Mouse (Mus musculus) liver, embryonic 14.5 days (tissue): ENCODE measurements around the gene Plpp3. TPM values are rescaled to one million over a fixed set of nuclear protein-coding genes. Genes with fewer than 3 reads are reported as not detected.

Experiments
- ATAC-seq: fragments of 200-750 bp; cut with Nextera tagmentation; 2 replicates; pipeline ENCODE4 v1.8.0; 2017; ENCODE audit warnings: moderate number of reproducible peaks, mild to moderate bottlenecking, moderate library complexity; ENCODE audit not compliant: insufficient read depth
- DNase-seq, 3 experiments: peaks; one replicate each; pipeline ENCODE4 v3.0.0-alpha.2; 2012 to 2013; ENCODE audit warnings: low read depth in 3 of 3, low spot score in 3 of 3
- H3K27ac ChIP-seq: fragments of 300-500 bp; sonication (generic); 2 replicates; pipeline ENCODE4 v1.5.1; 2014; ENCODE audit warnings: moderate library complexity, mild to moderate bottlenecking, control low read depth, inconsistent platforms
- H3K27me3 ChIP-seq: fragments of 300-500 bp; sonication (generic); 2 replicates; pipeline ENCODE4 v1.6.1; 2014; ENCODE audit warnings: mild to moderate bottlenecking, low read length, moderate library complexity; ENCODE audit not compliant: control insufficient read depth, insufficient read depth
- H3K36me3 ChIP-seq: fragments of 300-500 bp; sonication (generic); replicated peaks from 2 replicates; pipeline ENCODE4 v1.6.1; 2014; ENCODE audit warnings: low read depth; ENCODE audit not compliant: control insufficient read depth, insufficient read depth
- H3K4me1 ChIP-seq, 2 experiments: fragments of 200-500 bp in 1 of 2; fragments of 300-500 bp in 1 of 2; sonication (generic) in 1 of 2; replicated peaks; 2 replicates each; pipeline ENCODE4 v1.6.1; 2012 to 2014; ENCODE audit warnings: antibody characterized with exemption in 1 of 2, inconsistent platforms in 1 of 2, low read length in 1 of 2; ENCODE audit not compliant: control insufficient read depth in 2 of 2, insufficient read depth in 2 of 2
- H3K4me2 ChIP-seq: fragments of 300-500 bp; sonication (generic); 2 replicates; pipeline ENCODE4 v1.6.1; 2014; ENCODE audit warnings: low read depth, mild to moderate bottlenecking, control low read depth, moderate library complexity
- H3K4me3 ChIP-seq, 2 experiments: fragments of 200-500 bp in 1 of 2; fragments of 300-500 bp in 1 of 2; sonication (generic) in 1 of 2; 2 replicates each; pipeline ENCODE4 v1.5.1; 2012 to 2014; ENCODE audit warnings: low read depth in 2 of 2, low read length in 2 of 2, mild to moderate bottlenecking in 2 of 2, control low read depth in 1 of 2, inconsistent platforms in 1 of 2, moderate library complexity in 1 of 2; ENCODE audit not compliant: insufficient read depth in 1 of 2
- H3K9ac ChIP-seq: fragments of 300-500 bp; sonication (generic); replicated peaks from 2 replicates; pipeline ENCODE4 v1.6.1; 2014; ENCODE audit warnings: mild to moderate bottlenecking, control low read depth, moderate library complexity
- H3K9me3 ChIP-seq: fragments of 300-500 bp; sonication (generic); 2 replicates; pipeline ENCODE4 v1.6.1; 2016; ENCODE audit warnings: low read length, mixed read lengths; ENCODE audit not compliant: control insufficient read depth
- CTCF ChIP-seq: IDR thresholded peaks from 2 replicates; pipeline ENCODE4 v1.5.1; 2016; ENCODE audit warnings: antibody characterized with exemption, low read depth, control low read depth
- EP300 ChIP-seq: IDR thresholded peaks from 2 replicates; pipeline ENCODE4 v1.6.1; 2016; ENCODE audit warnings: antibody characterized with exemption, low read depth
- WGBS: fragments of 180-500 bp; shearing (Covaris S2); extraction: QIAGEN DNeasy Blood & Tissue Kit; methylation state at CpG from one replicate; pipeline ENCODE4 v1.1.7; 2014; ENCODE audit not compliant: insufficient replicate concordance; 5-methylcytosine and 5-hydroxymethylcytosine counted together
- polyA plus RNA-seq, 2 experiments: library from polyadenylated mRNA; depleted of rRNA in 1 of 2; stranded (reverse) in 1 of 2; unstranded in 1 of 2; fragments of >200 nt; fragmentation: Nextera tagmentation in 1 of 2; extraction: Ambion mirVana in 1 of 2; gene quantifications; 2 replicates each; pipeline versions ENCODE4 v1.2.1 to v1.2.3; 2012 to 2014

Plpp3 gene
- polyA plus RNA-seq, 2 experiments, result 5.7 to 7.0 TPM

GRCm38 (mm10) chr4:105187873-105188272, 30.7 kb downstream of the Plpp3 start:
- DNase-seq (no peak), ATAC-seq (no peak)
- TF ChIP-seq EP300 (no peak), CTCF (no peak)
- no peak overlapping the region for H3K9ac ChIP-seq
- WGBS, result 73% methylated on average over 7 of the region's 7 CpGs
- H3K9me3 ChIP-seq, result no peaks in the 10 kb centered on the region
- H3K27ac ChIP-seq, result no peak overlapping the region
- no peaks in the 10 kb centered on the region for H3K36me3 ChIP-seq
- H3K27me3 ChIP-seq, result no peaks in the 10 kb centered on the region
- H3K4me2 ChIP-seq, result no peak overlapping the region
- H3K4me1 ChIP-seq, result peaks cover 0 to 17% of the 10 kb centered on the region in 2 experiments; a peak in 2 of 4 replicates
- H3K4me3 ChIP-seq, result no peak overlapping the region

- Histone ChIP-seq H3K36me3 (no peaks in the 10 kb centered on the region), H3K4me3 (no peak overlapping the region), H3K4me1 (peaks cover 0 to 17% of the 10 kb centered on the region in 2 experiments; a peak in 2 of 4 replicates), H3K27me3 (no peaks in the 10 kb centered on the region), H3K9me3 (no peaks in the 10 kb centered on the region), H3K27ac (no peak overlapping the region), H3K4me2 (no peak overlapping the region), H3K9ac (no peak overlapping the region)
- 49% methylated on average over 7 of the region's 7 CpGs for WGBS
- DNase-seq (no peak), ATAC-seq (no peak)
- no peak for TF ChIP-seq EP300
- TF ChIP-seq CTCF, result no peak
Measured at GRCm38 (mm10) chr4:105188801-105189200, 31.7 kb downstream of the Plpp3 start.

DNA sequence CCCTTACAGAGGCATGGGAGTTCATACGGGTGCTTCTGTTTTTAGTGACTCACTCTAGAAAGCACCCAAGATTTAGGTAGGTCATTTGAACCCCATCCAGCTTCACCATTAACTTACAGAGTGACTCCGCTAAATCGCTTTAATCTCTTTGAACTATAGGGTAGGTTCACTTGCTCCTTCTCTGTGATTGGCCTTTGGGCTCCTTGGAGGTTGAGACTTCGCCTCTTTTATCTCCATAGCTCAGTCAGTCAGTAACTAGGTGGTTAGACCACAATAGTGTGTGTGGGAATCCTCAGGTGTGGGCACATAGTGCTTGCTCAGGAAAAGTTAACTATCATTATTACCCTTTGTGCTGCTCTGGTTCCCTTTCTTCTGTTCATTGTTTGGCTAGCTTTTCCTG, 33.7 kb downstream of the Plpp3 start:
- no peak for ATAC-seq
- Histone ChIP-seq H3K9me3 (no peaks in the 10 kb centered on the region), H3K27ac (no peak overlapping the region), H3K4me1 (peaks cover 0 to 17% of the 10 kb centered on the region in 2 experiments; a peak in 2 of 4 replicates), H3K27me3 (no peaks in the 10 kb centered on the region), H3K4me3 (no peak overlapping the region), H3K36me3 (no peaks in the 10 kb centered on the region), H3K4me2 (no peak overlapping the region), H3K9ac (no peak overlapping the region)
- DNase-seq, result no peak
- TF ChIP-seq CTCF, result no peak
- TF ChIP-seq EP300, result no peak
- WGBS, result 59% methylated on average over 4 of the region's 4 CpGs

DNA sequence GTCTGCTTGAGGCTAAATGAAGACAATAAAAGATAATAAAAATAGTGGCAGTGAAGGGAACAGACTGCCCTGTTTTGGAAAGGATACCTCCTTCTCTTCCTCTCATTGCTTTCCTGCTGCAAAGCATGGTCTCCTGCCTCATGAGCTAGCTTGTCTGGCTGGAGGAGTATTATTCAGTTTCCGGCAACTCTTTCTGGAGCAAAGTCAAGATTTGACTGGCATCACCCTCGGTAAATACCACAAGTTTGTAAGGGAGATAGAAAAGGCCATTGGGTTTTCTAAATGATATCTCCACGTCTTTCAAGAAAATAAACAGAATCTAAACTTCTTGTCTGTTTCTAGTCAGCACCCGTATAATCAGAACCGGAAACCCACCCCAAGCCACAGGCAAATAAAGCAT, 34.4 kb downstream of the Plpp3 start:
- DNase-seq (no peak), ATAC-seq (no peak)
- TF ChIP-seq EP300 (no peak), CTCF (no peak)
- no peaks in the 10 kb centered on the region for H3K9me3 ChIP-seq
- H3K4me1 ChIP-seq, result peaks cover 0 to 17% of the 10 kb centered on the region in 2 experiments; a peak in 2 of 4 replicates
- H3K27me3 ChIP-seq, result no peaks in the 10 kb centered on the region
- H3K9ac ChIP-seq, result no peak overlapping the region
- H3K36me3 ChIP-seq, result no peaks in the 10 kb centered on the region
- no peak overlapping the region for H3K4me2 ChIP-seq
- H3K27ac ChIP-seq, result no peak overlapping the region
- WGBS, result 64% methylated on average over 5 of the region's 5 CpGs
- no peak overlapping the region for H3K4me3 ChIP-seq

- DNase-seq (no peak), ATAC-seq (no peak)
- H3K9ac ChIP-seq, result no peak overlapping the region
- H3K36me3 ChIP-seq, result no peaks in the 10 kb centered on the region
- no peak overlapping the region for H3K4me2 ChIP-seq
- H3K27ac ChIP-seq, result no peak overlapping the region
- H3K4me1 ChIP-seq, result peaks cover 0 to 14% of the 10 kb centered on the region in 2 experiments; a peak in 2 of 4 replicates
- WGBS, result 33% methylated on average over 5 of the region's 5 CpGs
- TF ChIP-seq EP300 (no peak), CTCF (no peak)
- H3K4me3 ChIP-seq, result no peak overlapping the region
- H3K27me3 ChIP-seq, result no peaks in the 10 kb centered on the region
- H3K9me3 ChIP-seq, result no peaks in the 10 kb centered on the region
Measured at GRCm38 (mm10) chr4:105192665-105193064, 35.5 kb downstream of the Plpp3 start.
